Mouse (Mus musculus): Measurements from ENCODE around the gene Gm45799. TPM values are rescaled to one million over a fixed set of nuclear protein-coding genes. Genes with fewer than 3 reads are reported as not detected.
A peak's percentile ranks its signal among the peaks of the same experiment; 100 is the strongest.

Gene Gm45799
- total RNA-seq, 1 experiment: 9.2 TPM

DNA sequence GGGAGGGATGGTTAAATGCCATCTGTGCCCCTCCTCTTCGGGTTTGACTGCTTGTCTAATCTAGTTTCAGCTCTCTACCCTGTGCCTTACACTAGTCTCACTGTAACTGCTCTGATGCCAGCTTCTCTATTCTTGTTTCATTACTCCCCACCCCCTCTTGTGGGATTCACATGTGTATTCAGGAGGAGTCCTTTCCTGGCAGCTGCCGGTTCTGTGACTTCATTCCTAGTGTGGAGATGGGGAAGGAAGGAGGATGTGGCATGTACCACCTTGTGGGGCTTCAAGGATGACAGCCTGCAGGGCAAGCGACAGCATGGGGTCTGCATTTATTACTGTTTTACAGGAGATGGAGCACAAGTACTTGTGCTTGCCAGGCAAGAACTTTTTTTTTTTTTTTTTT, 1.6 kb downstream of the Gm45799 start:
- DNase-seq (ENCODE audit: low read depth, low spot score): no peak
- Histone ChIP-seq H3K36me3 (ENCODE audit: control insufficient read depth, insufficient read depth, low read length, poor library complexity, severe bottlenecking) (peaks cover 12% of the 10 kb centered on the region; the same call in 1 of the 2 replicates), H3K4me3 (ENCODE audit: insufficient read depth in 1 of 2, low read depth in 1 of 2, low read length in 2 of 2, poor library complexity in 1 of 2, severe bottlenecking in 1 of 2) (no peak overlapping the region), H3K9ac (ENCODE audit: insufficient read depth, low read depth, low read length, poor library complexity, severe bottlenecking) (no peak overlapping the region), H3K9me3 (ENCODE audit: control insufficient read depth, insufficient read depth, low read depth, low read length) (no peaks in the 10 kb centered on the region), H3K4me1 (ENCODE audit: control insufficient read depth in 2 of 2, insufficient read depth in 2 of 2, low read length in 2 of 2, poor library complexity in 1 of 2) (peaks cover 3% of the 10 kb centered on the region in 2 experiments; a peak in 2 of 4 replicates), H3K27ac (ENCODE audit: insufficient read depth, low read depth, low read length, poor library complexity, severe bottlenecking) (no peak overlapping the region)
- TF ChIP-seq CHD2 (IDR thresholded peaks at IDR 0.05; ENCODE audit: low read depth, low read length) (no peak), ZNF384 (IDR thresholded peaks at IDR 0.05; ENCODE audit: low read depth, low read length) (no peak), HCFC1 (IDR thresholded peaks at IDR 0.05; ENCODE audit: borderline replicate concordance, insufficient read depth, low read length) (no peak), ZC3H11A (IDR thresholded peaks at IDR 0.05; ENCODE audit: borderline replicate concordance, low read depth, low read length) (no peak), MAFK (IDR thresholded peaks at IDR 0.05; ENCODE audit: insufficient read depth, low read depth, low read length) (no peak)
- in situ Hi-C loops (cut with MboI; ENCODE audit: low sequenced_read_pairs in 2 of 2, unreplicated experiment in 2 of 2): no loop called here

DNA sequence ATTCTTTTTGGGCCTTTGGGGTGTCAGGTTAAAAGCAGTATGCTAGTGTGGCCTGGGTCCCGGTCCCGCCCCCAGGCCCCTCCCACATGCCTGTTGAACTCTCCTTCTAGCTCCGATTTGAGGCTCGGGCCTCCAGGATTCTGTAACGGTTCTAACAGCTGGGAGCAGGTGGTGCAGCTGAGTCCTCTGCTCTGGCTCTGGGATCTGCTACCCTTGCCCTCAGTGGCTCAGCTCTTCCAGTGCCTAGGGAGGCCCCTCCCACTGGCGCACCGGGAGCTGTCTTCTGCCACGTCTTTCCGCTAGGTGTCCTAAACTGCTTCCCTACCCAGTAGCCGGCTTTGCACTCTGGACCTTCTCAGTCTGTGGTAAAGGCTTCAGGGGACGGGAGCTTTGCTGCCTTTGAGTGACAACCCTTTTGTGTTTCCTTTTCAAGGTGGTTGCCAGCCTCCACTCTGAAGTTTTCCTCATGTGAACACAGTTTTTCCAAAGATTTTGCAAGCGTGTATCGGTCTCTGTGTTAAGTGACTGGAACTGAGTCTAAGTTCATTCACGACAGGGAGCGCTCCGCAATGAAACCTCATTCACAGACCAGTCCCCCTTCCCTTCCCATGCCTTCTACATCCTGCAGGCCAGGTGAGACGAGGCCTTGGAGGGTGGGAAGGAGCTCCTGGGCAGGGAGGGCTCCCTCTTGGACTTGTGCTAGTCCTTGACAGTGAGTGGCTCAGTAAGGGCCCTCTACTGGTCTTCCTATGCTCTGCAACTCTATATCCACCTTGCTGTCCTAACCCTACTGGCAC, 10.5 kb downstream of the Gm45799 start, which contains the start of gene Dnhd1:
Gene Dnhd1, plus strand, starts transcription at position 189 of the 797 bp plus-strand sequence.
- in situ Hi-C loops (cut with MboI; ENCODE audit: low sequenced_read_pairs in 2 of 2, unreplicated experiment in 2 of 2): no loop called here
- Histone ChIP-seq H3K9me3 (ENCODE audit: control insufficient read depth, insufficient read depth, low read depth, low read length) (no peaks in the 10 kb centered on the region), H3K4me1 (ENCODE audit: control insufficient read depth in 2 of 2, insufficient read depth in 2 of 2, low read length in 2 of 2, poor library complexity in 1 of 2) (peaks cover 2 to 3% of the 10 kb centered on the region in 2 experiments; a peak in 2 of 4 replicates), H3K9ac (ENCODE audit: insufficient read depth, low read depth, low read length, poor library complexity, severe bottlenecking) (peak within 1 kb of the TSS; percentile 34; the same call in 1 of the 2 replicates), H3K4me3 (ENCODE audit: insufficient read depth in 1 of 2, low read depth in 1 of 2, low read length in 2 of 2, poor library complexity in 1 of 2, severe bottlenecking in 1 of 2) (peak within 1 kb of the TSS; percentile 39 to 53), H3K27ac (ENCODE audit: insufficient read depth, low read depth, low read length, poor library complexity, severe bottlenecking) (no peak within 1 kb of the TSS), H3K36me3 (ENCODE audit: control insufficient read depth, insufficient read depth, low read length, poor library complexity, severe bottlenecking) (no peaks in the 10 kb centered on the region)
- no peak for TF ChIP-seq HCFC1 (IDR thresholded peaks at IDR 0.05; ENCODE audit: borderline replicate concordance, insufficient read depth, low read length)
- TF ChIP-seq MAFK (IDR thresholded peaks at IDR 0.05; ENCODE audit: insufficient read depth, low read depth, low read length): no peak
- no peak for TF ChIP-seq ZC3H11A (IDR thresholded peaks at IDR 0.05; ENCODE audit: borderline replicate concordance, low read depth, low read length)
- TF ChIP-seq CHD2 (IDR thresholded peaks at IDR 0.05; ENCODE audit: low read depth, low read length): no peak
- peak; percentile 74 for DNase-seq (ENCODE audit: low read depth, low spot score)

DNA sequence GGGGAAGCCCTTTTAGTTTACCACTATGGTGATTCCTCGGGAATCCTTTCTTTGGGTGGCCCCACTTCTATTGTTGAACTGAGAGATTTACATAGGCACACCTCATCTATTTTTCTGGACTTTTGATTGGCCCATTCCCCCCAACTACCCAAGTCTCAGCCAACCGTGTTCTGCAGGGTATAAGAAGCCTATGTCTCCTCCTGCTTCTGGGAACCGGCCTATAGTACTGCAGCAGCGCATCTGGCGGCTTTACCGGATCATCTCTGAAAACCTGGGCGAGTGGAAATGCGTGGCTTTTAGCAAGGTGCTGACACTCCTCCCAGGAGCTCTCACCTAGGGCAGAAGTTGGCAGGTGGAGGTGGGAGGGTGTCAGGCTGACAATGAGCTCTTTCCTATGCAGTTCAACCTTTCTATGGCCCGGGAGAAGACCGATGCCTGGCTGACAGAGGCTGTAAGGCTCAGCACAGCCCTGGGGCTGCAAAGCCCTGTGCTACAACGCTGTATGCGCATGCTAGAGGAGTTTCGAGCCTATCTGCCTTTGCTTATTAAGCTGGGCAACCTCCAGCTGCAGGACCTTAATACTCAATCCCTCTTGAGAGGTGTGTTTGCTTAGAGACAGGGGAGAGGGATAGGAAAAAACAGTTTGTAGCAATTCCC, 45.3 kb downstream of the Gm45799 start:
- Histone ChIP-seq H3K27ac (ENCODE audit: insufficient read depth, low read depth, low read length, poor library complexity, severe bottlenecking) (no peak overlapping the region), H3K4me1 (ENCODE audit: control insufficient read depth in 2 of 2, insufficient read depth in 2 of 2, low read length in 2 of 2, poor library complexity in 1 of 2) (no peaks in the 10 kb centered on the region; a peak in 1 of 4 replicates), H3K9me3 (ENCODE audit: control insufficient read depth, insufficient read depth, low read depth, low read length) (no peaks in the 10 kb centered on the region), H3K9ac (ENCODE audit: insufficient read depth, low read depth, low read length, poor library complexity, severe bottlenecking) (no peak overlapping the region), H3K4me3 (ENCODE audit: insufficient read depth in 1 of 2, low read depth in 1 of 2, low read length in 2 of 2, poor library complexity in 1 of 2, severe bottlenecking in 1 of 2) (peak overlapping the region in 1 of 2 experiments; percentile 31; a peak in 1 of 4 replicates), H3K36me3 (ENCODE audit: control insufficient read depth, insufficient read depth, low read length, poor library complexity, severe bottlenecking) (no peaks in the 10 kb centered on the region)
- TF ChIP-seq CHD2 (IDR thresholded peaks at IDR 0.05; ENCODE audit: low read depth, low read length) (no peak), ZNF384 (IDR thresholded peaks at IDR 0.05; ENCODE audit: low read depth, low read length) (no peak), ZC3H11A (IDR thresholded peaks at IDR 0.05; ENCODE audit: borderline replicate concordance, low read depth, low read length) (no peak), HCFC1 (IDR thresholded peaks at IDR 0.05; ENCODE audit: borderline replicate concordance, insufficient read depth, low read length) (no peak), MAFK (IDR thresholded peaks at IDR 0.05; ENCODE audit: insufficient read depth, low read depth, low read length) (no peak)
- DNase-seq (ENCODE audit: low read depth, low spot score): peak; percentile 55
- in situ Hi-C loops (cut with MboI; ENCODE audit: low sequenced_read_pairs in 2 of 2, unreplicated experiment in 2 of 2): no loop called here

GRCm38 (mm10) chr7:105690875-105691274, 50.5 kb downstream of the Gm45799 start:
- Histone ChIP-seq H3K9me3 (ENCODE audit: control insufficient read depth, insufficient read depth, low read depth, low read length) (no peaks in the 10 kb centered on the region), H3K36me3 (ENCODE audit: control insufficient read depth, insufficient read depth, low read length, poor library complexity, severe bottlenecking) (no peaks in the 10 kb centered on the region), H3K4me1 (ENCODE audit: control insufficient read depth in 2 of 2, insufficient read depth in 2 of 2, low read length in 2 of 2, poor library complexity in 1 of 2) (no peaks in the 10 kb centered on the region; a peak in 1 of 4 replicates), H3K9ac (ENCODE audit: insufficient read depth, low read depth, low read length, poor library complexity, severe bottlenecking) (no peak overlapping the region), H3K4me3 (ENCODE audit: insufficient read depth in 1 of 2, low read depth in 1 of 2, low read length in 2 of 2, poor library complexity in 1 of 2, severe bottlenecking in 1 of 2) (no peak overlapping the region), H3K27ac (ENCODE audit: insufficient read depth, low read depth, low read length, poor library complexity, severe bottlenecking) (no peak overlapping the region)
- in situ Hi-C loops (cut with MboI; ENCODE audit: low sequenced_read_pairs in 2 of 2, unreplicated experiment in 2 of 2): no loop called here
- DNase-seq (ENCODE audit: low read depth, low spot score): no peak
- TF ChIP-seq ZNF384 (IDR thresholded peaks at IDR 0.05; ENCODE audit: low read depth, low read length) (no peak), ZC3H11A (IDR thresholded peaks at IDR 0.05; ENCODE audit: borderline replicate concordance, low read depth, low read length) (no peak), MAFK (IDR thresholded peaks at IDR 0.05; ENCODE audit: insufficient read depth, low read depth, low read length) (no peak), CHD2 (IDR thresholded peaks at IDR 0.05; ENCODE audit: low read depth, low read length) (no peak)
